Mouse (Mus musculus) bone marrow macrophage, adult 2 months (primary cell): Measurements from ENCODE around the gene Pcbp1.

Source experiments
- CTCF ChIP-seq: IDR thresholded peaks from 2 replicates; pipeline ENCODE4 v1.5.1; 2012; ENCODE audit warnings: low read depth, mild to moderate bottlenecking, low read length, moderate library complexity
- POLR2A ChIP-seq: IDR thresholded peaks from 2 replicates; pipeline ENCODE4 v1.6.1; 2012; ENCODE audit warnings: mild to moderate bottlenecking, low read depth, low read length, borderline replicate concordance

- no peak for TF ChIP-seq CTCF
- no peak for TF ChIP-seq POLR2A
Observed at GRCm38 (mm10) chr6:86556345-86557058, 30.4 kb upstream of the Pcbp1 start.
